Mouse (Mus musculus) midbrain, embryonic 13.5 days (tissue): Measurements from ENCODE around the gene Mmp11. TPM values are rescaled to one million over a fixed set of nuclear protein-coding genes. Genes with fewer than 3 reads are reported as not detected.

ENCODE experiments used
- ATAC-seq: fragments of 200-750 bp; cut with Nextera tagmentation; 2 replicates; pipeline ENCODE4 v1.8.0; 2017; ENCODE audit warnings: mild to moderate bottlenecking, moderate TSS enrichment, moderate library complexity
- H3K27ac ChIP-seq: fragments of 300-500 bp; sonication (generic); 2 replicates; pipeline ENCODE4 v1.5.1; 2015; ENCODE audit warnings: inconsistent platforms, mild to moderate bottlenecking, moderate library complexity
- H3K27me3 ChIP-seq: fragments of 300-500 bp; sonication (generic); 2 replicates; pipeline ENCODE4 v1.6.1; 2015; ENCODE audit warnings: mild to moderate bottlenecking, inconsistent platforms
- H3K36me3 ChIP-seq: fragments of 300-500 bp; sonication (generic); 2 replicates; pipeline ENCODE4 v1.6.1; 2015; ENCODE audit warnings: mild to moderate bottlenecking, inconsistent platforms
- H3K4me1 ChIP-seq: fragments of 300-500 bp; sonication (generic); replicated peaks from 2 replicates; pipeline ENCODE4 v1.6.1; 2015; ENCODE audit warnings: inconsistent platforms
- H3K4me2 ChIP-seq: fragments of 300-500 bp; sonication (generic); replicated peaks from 2 replicates; pipeline ENCODE4 v1.6.1; 2015; ENCODE audit warnings: moderate library complexity, mild to moderate bottlenecking, inconsistent platforms
- H3K4me3 ChIP-seq: fragments of 300-500 bp; sonication (generic); replicated peaks from 2 replicates; pipeline ENCODE4 v1.5.1; 2015; ENCODE audit warnings: mild to moderate bottlenecking, inconsistent platforms
- H3K9ac ChIP-seq: fragments of 300-500 bp; sonication (generic); replicated peaks from 2 replicates; pipeline ENCODE4 v1.6.1; 2015; ENCODE audit warnings: mild to moderate bottlenecking, inconsistent platforms
- H3K9me3 ChIP-seq: fragments of 300-500 bp; sonication (generic); 2 replicates; pipeline ENCODE4 v1.6.1; 2016; ENCODE audit warnings: mild to moderate bottlenecking, inconsistent platforms
- WGBS: fragments of 180-500 bp; shearing (Covaris S2); methylation state at CpG from one replicate; pipeline ENCODE4 v1.1.7; 2015; 5-methylcytosine and 5-hydroxymethylcytosine counted together
- polyA plus RNA-seq: library from polyadenylated mRNA; unstranded; fragments of >200 nt; fragmentation: Nextera tagmentation; extraction: Ambion mirVana; gene quantifications from 2 replicates; pipeline ENCODE4 v1.2.1, GENCODE M21; 2015

The Mmp11 gene
- polyA plus RNA-seq, 1 experiment from 2014 or later: 29.5 TPM

- Histone ChIP-seq H3K9me3 (no peaks in the 10 kb centered on the region), H3K4me1 (peaks cover 51% of the 10 kb centered on the region), H3K27ac (peak within 1 kb of the TSS; percentile 17; the same call in 1 of the 2 replicates), H3K36me3 (peaks cover 5% of the 10 kb centered on the region; the same call in 1 of the 2 replicates), H3K4me3 (peak within 1 kb of the TSS; percentile 49), H3K9ac (peak within 1 kb of the TSS; percentile 85), H3K27me3 (peaks cover 57% of the 10 kb centered on the region), H3K4me2 (peak within 1 kb of the TSS; percentile 91)
- no peak for ATAC-seq
- whole genome bisulfite sequencing: 16% methylated on average over 6 of the region's 6 CpGs
These were observed 3.4 kb downstream of the Mmp11 start, which contains the start of gene Chchd10 for GRCm38 (mm10) chr10:75932891-75933290. Gene Chchd10 (plus strand): TSS chr10:75933130.

- H3K9ac ChIP-seq: peak overlapping the region; percentile 85
- no peaks in the 10 kb centered on the region for H3K9me3 ChIP-seq
- H3K27me3 ChIP-seq: peaks cover 50% of the 10 kb centered on the region
- H3K4me3 ChIP-seq: peak overlapping the region; percentile 49
- peaks cover 45% of the 10 kb centered on the region for H3K4me1 ChIP-seq
- ATAC-seq: peak; percentile 62
- H3K4me2 ChIP-seq: peak overlapping the region; percentile 91
- peak overlapping the region; percentile 17; the same call in 1 of the 2 replicates for H3K27ac ChIP-seq
- H3K36me3 ChIP-seq: peaks cover 12% of the 10 kb centered on the region; the same call in 1 of the 2 replicates
- under 1% methylated on average over 37 of the region's 44 CpGs for WGBS
These were observed 4.1 kb downstream of the Mmp11 start for GRCm38 (mm10) chr10:75932081-75932678.

DNA sequence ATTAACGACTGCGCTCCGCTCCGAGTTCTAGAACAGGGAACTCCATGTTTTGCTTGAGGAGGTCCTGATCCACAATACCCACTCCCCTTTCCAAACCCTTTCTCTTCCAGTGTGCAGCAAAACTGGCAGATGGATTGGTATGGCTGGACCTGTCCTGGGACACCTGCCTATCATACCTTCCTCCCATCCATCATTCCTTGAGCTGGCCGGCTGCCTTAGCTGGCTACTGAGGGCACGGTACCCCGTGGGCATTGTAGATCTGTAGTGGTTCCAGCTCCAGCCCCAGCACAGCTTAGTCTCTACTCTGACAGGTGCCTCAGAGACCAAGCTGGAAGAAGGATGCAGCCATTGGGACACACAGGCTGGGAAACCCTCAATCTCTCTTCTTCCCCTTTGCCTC, 5.0 kb downstream of the Mmp11 start:
- Histone ChIP-seq H3K27me3 (peaks cover 42% of the 10 kb centered on the region), H3K4me3 (peak overlapping the region; percentile 49), H3K9ac (peak overlapping the region; percentile 85), H3K9me3 (no peaks in the 10 kb centered on the region), H3K27ac (no peak overlapping the region), H3K36me3 (peaks cover 21% of the 10 kb centered on the region; the same call in 1 of the 2 replicates), H3K4me2 (peak overlapping the region; percentile 91), H3K4me1 (peaks cover 43% of the 10 kb centered on the region)
- ATAC-seq: no peak
- WGBS: 25% methylated on average over 7 of the region's 7 CpGs

GRCm38 (mm10) chr10:75930304-75930703, 6.0 kb downstream of the Mmp11 start:
- Histone ChIP-seq H3K4me2 (peak overlapping the region; percentile 91; the same call in 1 of the 2 replicates), H3K36me3 (peaks cover 28% of the 10 kb centered on the region), H3K4me1 (peaks cover 33% of the 10 kb centered on the region), H3K4me3 (no peak overlapping the region), H3K27ac (no peak overlapping the region), H3K9ac (no peak overlapping the region), H3K27me3 (peaks cover 37% of the 10 kb centered on the region), H3K9me3 (no peaks in the 10 kb centered on the region)
- ATAC-seq: no peak
- WGBS: 19% methylated on average over 6 of the region's 6 CpGs

DNA sequence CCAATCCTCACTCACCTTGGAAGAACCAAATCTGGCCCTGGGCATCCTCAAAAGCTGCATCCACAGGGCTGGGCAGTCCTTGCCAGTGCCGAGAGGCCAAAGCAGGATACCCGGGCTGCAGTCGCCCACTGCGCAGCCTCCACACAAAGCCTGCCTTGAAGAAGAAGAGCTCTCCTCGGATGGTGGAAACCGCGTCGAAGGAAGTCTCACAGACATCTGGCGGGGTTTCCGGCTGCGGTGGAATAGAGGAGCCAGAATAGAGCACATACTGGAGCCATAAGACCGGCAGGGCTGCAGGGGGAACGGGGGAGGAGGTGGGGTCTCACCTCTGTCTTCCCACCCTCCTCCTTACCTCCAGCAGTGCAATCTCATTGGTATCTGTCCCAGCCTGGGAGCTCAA, 9.9 kb downstream of the Mmp11 start:
- H3K27ac ChIP-seq: no peak overlapping the region
- no peaks in the 10 kb centered on the region for H3K9me3 ChIP-seq
- no peak overlapping the region for H3K4me2 ChIP-seq
- no peak for ATAC-seq
- H3K4me1 ChIP-seq: peaks cover 31% of the 10 kb centered on the region
- WGBS: 72% methylated on average over 13 of the region's 13 CpGs
- H3K4me3 ChIP-seq: no peak overlapping the region
- peaks cover 14% of the 10 kb centered on the region for H3K27me3 ChIP-seq
- H3K9ac ChIP-seq: peak overlapping the region; percentile 32; the same call in 1 of the 2 replicates
- peaks cover 37% of the 10 kb centered on the region for H3K36me3 ChIP-seq

DNA sequence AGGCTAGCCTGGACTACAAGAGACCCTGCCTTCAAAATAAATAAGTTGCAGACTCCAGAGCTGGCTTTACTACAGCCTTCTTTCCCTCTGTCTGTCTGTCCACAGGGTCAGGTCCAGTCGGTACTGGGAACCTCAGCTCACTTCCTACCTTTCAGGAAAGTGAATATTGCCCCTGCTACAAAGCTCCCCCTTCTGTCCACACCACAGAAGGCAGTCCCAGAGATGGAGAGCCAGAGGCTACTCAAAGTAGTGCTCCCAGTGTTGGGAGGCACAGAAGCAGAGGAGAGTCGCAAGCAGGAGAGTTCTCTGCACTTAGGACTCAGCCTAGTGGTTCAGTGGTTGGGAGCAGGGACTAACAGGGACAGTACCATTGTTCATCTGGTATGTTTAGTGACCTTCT, 12.0 kb downstream of the Mmp11 start:
- WGBS: 62% methylated on average over 2 of the region's 2 CpGs
- Histone ChIP-seq H3K36me3 (peaks cover 37% of the 10 kb centered on the region), H3K4me2 (no peak overlapping the region), H3K9me3 (no peaks in the 10 kb centered on the region), H3K9ac (no peak overlapping the region), H3K4me1 (peaks cover 31% of the 10 kb centered on the region), H3K27ac (no peak overlapping the region), H3K4me3 (no peak overlapping the region), H3K27me3 (no peaks in the 10 kb centered on the region)
- no peak for ATAC-seq

GRCm38 (mm10) chr10:75921726-75922560, 14.4 kb downstream of the Mmp11 start:
- H3K27me3 ChIP-seq: no peaks in the 10 kb centered on the region
- peak overlapping the region; percentile 72 for H3K4me3 ChIP-seq
- H3K4me1 ChIP-seq: peaks cover 52% of the 10 kb centered on the region
- H3K4me2 ChIP-seq: peak overlapping the region; percentile 67
- peak overlapping the region; percentile 89 for H3K9ac ChIP-seq
- H3K36me3 ChIP-seq: peaks cover 31% of the 10 kb centered on the region
- peak; percentile 37 for ATAC-seq
- whole genome bisulfite sequencing: 4% methylated on average over 22 of the region's 22 CpGs
- H3K9me3 ChIP-seq: no peaks in the 10 kb centered on the region
- peak overlapping the region; percentile 96 for H3K27ac ChIP-seq

DNA sequence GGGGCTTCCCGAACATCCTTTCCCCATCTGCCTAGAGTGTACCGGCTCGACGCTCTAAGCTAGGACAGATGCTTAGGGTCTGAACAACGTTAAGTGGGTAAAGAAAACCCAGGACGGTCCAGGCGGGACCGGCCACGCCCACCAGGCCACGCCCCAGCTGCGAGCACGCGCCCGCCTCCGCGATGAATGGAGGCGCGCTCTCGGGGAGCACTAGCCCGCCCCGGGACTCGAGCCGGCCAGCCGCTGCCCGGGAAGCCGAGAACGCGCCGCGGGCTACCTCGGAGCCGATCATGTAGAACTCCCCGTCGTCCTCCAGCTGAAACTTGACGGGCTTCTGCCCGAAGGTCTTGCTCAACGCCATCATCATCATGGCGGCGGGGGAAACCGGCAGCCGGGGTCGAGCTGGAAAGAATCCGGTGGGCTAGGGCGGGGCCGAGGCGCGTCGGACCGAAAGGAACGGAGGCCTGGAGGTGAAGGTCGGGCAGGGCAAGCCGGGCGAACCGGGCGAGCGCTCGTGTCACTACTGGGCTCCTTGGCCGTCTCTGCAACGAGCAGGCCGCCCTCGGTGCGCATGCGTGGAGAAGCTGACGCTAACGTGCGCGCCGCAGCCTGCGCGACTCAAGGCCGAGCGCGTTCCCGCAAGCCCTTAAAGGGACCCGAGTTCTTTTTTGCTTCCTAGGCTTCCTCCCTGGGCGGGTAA, 15.1 kb downstream of the Mmp11 start, which contains the start of gene Smarcb1:
Smarcb1 (minus strand) TSS at position 592 of the 700 bp plus-strand sequence.
- Histone ChIP-seq H3K4me3 (peak within 1 kb of the TSS; percentile 72), H3K9ac (peak within 1 kb of the TSS; percentile 89), H3K4me1 (peaks cover 52% of the 10 kb centered on the region), H3K27me3 (no peaks in the 10 kb centered on the region), H3K9me3 (no peaks in the 10 kb centered on the region), H3K4me2 (peak within 1 kb of the TSS; percentile 67), H3K27ac (peak within 1 kb of the TSS; percentile 96), H3K36me3 (peaks cover 31% of the 10 kb centered on the region)
- ATAC-seq: peak; percentile 91
- under 1% methylated on average over 76 of the region's 76 CpGs for WGBS

DNA sequence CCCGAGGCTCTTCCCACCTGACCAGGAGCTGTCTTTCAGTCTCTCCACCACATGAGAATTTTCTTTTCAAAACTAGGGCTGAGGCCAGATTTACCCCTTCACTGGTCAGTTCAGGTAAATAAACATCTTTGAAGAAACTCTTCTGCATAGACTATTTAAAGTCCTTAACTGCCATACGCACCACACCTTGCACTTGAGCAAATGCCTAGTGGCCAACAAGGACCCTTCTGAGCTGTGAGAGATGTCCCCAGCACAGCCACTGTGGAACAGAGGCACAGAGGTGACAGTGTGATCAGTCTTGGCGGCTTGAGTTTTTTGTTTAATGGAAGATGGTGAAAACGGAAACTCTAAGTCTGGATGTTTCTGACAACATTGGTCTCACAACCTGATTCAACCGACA, 17.3 kb downstream of the Mmp11 start:
- 89% methylated on average over 5 of the region's 5 CpGs for WGBS
- no peak for ATAC-seq
- no peak overlapping the region; the same call in 1 of the 2 replicates for H3K4me3 ChIP-seq
- H3K9ac ChIP-seq: peak overlapping the region; percentile 36; the same call in 1 of the 2 replicates
- no peaks in the 10 kb centered on the region for H3K9me3 ChIP-seq
- H3K27me3 ChIP-seq: no peaks in the 10 kb centered on the region
- peaks cover 52% of the 10 kb centered on the region for H3K4me1 ChIP-seq
- peaks cover 34% of the 10 kb centered on the region for H3K36me3 ChIP-seq
- peak overlapping the region; percentile 67 for H3K4me2 ChIP-seq
- no peak overlapping the region for H3K27ac ChIP-seq

DNA sequence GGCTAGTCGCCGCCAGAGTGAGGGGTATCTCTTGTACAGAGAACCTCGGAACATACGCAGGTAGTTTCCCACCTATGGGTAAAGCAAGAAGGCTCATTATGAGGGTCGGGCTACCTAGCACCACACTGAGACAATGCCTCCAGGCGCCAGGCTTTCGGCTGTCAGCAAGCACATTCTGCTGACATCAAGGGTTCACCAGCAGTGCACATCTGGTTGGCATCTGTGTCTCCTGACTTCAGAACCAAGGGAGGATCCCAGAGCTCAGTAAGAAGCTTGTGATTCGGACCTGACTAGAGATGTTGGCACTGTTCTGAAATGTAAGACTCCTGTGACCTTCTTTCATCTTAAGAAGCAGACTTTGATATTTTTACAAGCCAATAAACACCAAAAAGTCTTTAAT, 19.5 kb downstream of the Mmp11 start:
- no peaks in the 10 kb centered on the region for H3K9me3 ChIP-seq
- no peak overlapping the region for H3K27ac ChIP-seq
- no peak overlapping the region for H3K9ac ChIP-seq
- 84% methylated on average over 8 of the region's 8 CpGs for WGBS
- H3K36me3 ChIP-seq: peaks cover 52% of the 10 kb centered on the region
- H3K4me2 ChIP-seq: no peak overlapping the region
- H3K4me3 ChIP-seq: no peak overlapping the region
- ATAC-seq: no peak
- peaks cover 35% of the 10 kb centered on the region for H3K4me1 ChIP-seq
- no peaks in the 10 kb centered on the region for H3K27me3 ChIP-seq

DNA sequence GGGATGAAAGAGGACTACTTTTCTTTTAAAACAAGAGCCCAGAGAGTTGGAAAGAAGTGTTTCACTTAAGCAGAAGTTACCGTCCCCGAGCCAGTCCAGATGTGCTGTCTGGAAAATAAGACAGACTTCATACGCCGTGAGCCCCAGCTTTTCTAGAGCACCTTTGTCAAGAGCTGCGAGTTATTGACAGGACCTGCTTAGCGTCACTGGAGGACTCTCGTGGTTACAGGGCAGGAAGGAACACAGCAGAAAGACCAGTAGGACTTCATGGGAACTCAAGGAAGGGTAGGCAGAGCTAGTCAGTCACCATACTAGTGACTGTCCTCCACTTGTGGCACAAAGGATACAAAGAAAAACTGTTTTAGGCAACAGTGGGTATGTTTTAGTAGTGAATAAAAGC, 20.7 kb downstream of the Mmp11 start:
- no peak for ATAC-seq
- 89% methylated on average over 7 of the region's 7 CpGs for WGBS
- Histone ChIP-seq H3K9me3 (no peaks in the 10 kb centered on the region), H3K36me3 (peaks cover 65% of the 10 kb centered on the region), H3K4me1 (peaks cover 34% of the 10 kb centered on the region), H3K4me3 (no peak overlapping the region), H3K27ac (no peak overlapping the region), H3K9ac (no peak overlapping the region), H3K4me2 (no peak overlapping the region), H3K27me3 (no peaks in the 10 kb centered on the region)
